Mouse (Mus musculus) neural tube, postnatal 0 days (tissue): ENCODE measurements around the gene Nr1i3. TPM values are rescaled to one million over a fixed set of nuclear protein-coding genes. Genes with fewer than 3 reads are reported as not detected.

ENCODE experiments used
- polyA plus RNA-seq: library from polyadenylated mRNA; unstranded; fragments of >200 nt; fragmentation: Nextera tagmentation; extraction: Ambion mirVana; gene quantifications from 2 replicates; pipeline ENCODE4 v1.2.1, GENCODE M21; 2015

The Nr1i3 gene
- 0.27 and 0.43 TPM in 2 replicates for polyA plus RNA-seq

GRCm38 (mm10) chr1:171213801-171214496 is at the start of gene Nr1i3:
TSS of gene Nr1i3 (plus strand) at chr1:171213970.

GRCm38 (mm10) chr1:171195887-171196397 is 17.8 kb upstream of the Nr1i3 start, which contains the start of gene Pcp4l1:
TSS of gene Pcp4l1 (minus strand) at chr1:171196268.

GRCm38 (mm10) chr1:171222238-171223155 is 8.7 kb downstream of the Nr1i3 start, which contains the start of gene Tomm40l:
TSS of gene Tomm40l (minus strand) at chr1:171222514.

GRCm38 (mm10) chr1:171224857-171225256 is 11.1 kb downstream of the Nr1i3 start, which contains the start of gene Apoa2:
TSS of gene Apoa2 (plus strand) at chr1:171225054.

GRCm38 (mm10) chr1:171234126-171234525 is 20.4 kb downstream of the Nr1i3 start, which contains the start of gene Fcer1g:
TSS of gene Fcer1g (minus strand) at chr1:171234365.

DNA sequence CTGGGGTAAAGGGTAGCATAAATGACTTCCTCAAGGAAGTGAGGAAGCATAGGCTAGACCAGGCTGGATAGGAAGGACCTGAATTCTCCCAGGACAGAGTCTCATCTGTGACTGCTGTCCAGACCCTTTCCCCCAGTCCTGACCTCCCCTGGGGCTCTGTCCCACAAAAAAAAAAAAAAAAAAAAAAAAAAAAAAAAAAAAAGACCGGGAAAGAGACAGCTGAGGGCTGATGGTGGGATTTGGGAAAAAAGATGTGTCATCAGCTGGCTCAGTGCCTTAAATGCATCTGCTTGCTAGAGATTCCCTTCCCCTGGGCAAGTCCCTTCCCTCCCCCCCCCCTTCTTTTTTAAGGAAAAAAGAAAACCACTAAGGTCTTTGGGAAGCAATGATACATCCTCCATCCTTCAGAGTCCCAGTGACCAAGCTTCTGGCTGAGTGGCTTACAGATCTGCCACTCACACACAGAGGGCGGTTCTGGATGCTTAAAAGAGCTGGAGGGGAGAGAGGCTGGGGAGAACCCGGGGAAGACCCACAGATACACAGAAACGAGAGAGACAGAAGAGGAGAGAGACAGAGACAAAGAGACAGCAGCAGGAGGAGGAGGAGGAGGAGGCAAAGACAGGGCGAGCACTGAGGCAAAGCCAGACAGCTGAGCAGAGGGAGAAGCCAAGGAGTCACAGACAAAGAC is 36.3 kb downstream of the Nr1i3 start, which contains the start of gene Adamts4:
Gene Adamts4 (plus strand): TSS at position 509 of the 688 bp plus-strand sequence.

DNA sequence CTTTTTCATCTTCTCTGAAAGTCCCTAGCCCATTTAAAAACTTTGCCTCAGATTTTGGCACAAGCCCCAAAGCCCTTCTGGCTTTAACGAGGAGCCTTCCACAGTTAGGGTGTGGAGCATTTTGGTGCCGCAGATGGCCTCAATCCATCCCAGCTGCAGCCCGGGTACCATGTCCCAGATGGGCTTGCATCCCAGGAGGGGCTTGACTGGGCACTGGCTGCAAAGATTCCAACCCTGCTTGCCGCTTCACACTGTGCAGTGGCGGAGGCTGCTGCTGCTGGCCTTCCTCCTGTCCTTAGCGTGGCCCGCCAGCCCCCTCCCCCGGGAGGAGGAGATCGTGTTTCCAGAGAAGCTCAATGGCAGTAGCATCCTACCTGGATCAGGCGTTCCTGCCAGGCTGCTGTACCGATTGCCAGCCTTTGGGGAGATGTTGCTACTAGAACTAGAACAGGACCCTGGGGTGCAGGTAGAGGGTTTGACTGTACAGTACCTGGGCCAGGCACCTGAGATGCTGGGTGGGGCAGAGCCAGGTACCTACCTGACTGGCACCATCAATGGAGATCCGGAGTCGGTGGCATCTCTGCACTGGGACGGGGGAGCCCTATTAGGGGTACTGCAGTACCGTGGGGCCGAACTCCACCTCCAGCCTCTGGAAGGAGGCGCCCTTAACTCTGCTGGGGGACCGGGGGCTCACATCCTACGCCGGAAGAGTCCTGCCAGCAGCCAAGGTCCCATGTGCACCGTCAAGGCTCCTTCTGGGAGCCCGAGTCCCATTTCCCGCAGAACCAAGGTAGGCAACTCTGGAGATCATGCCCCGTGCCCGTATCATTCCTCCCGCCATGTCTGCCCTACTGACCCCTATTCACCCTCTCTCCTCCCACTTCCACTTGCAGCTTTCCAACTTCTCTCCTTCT is 37.2 kb downstream of the Nr1i3 start, which contains the start of gene Ndufs2:
Gene Ndufs2 (minus strand): TSS at position 709 of the 914 bp plus-strand sequence.

DNA sequence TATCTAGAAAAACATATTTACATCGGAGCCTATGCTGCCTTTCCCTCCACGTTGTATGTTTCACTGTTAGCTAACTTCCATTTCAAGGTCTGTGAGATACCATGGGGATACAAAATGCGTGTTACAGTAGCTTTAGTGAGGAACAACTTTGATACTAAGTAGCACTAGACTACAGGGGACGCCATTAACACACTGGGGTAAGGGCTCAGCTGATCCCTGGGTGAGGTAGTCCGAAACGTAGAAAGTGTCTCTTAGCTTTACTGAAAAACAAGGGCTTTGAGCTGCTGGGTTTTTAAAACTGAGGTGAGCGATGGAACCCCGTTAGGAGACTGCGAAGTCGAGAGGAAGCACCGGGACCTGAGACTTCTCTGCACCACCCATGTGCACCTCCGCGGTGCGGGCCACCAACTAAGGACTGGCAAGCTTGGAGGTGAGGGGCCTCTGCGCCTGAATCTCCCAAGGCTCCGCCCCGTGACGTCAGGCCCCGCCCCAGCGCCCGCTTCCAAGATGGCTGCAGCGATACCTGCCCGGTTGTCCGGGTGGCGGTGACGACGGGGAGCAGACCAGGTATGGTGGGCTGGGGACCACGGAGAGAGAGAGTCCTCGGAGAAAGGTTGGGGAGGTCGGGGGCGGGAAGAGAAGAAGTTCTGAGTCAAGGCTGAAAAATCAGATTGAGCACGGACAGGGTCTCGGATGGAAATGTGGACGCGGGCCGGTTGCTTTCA is 56.2 kb downstream of the Nr1i3 start, which contains the start of gene B4galt3:
Gene B4galt3 (plus strand): TSS at position 481 of the 725 bp plus-strand sequence.

Other genes starting within 250 kb of the Nr1i3 start
- gene Fcgr2b, start 237.4 kb upstream of the Nr1i3 start, polyA plus RNA-seq, result 4.1 and 4.5 TPM in 2 replicates
- 0.28 and 0.66 TPM in 2 replicates for gene Fcgr4, start 195.1 kb upstream of the Nr1i3 start, polyA plus RNA-seq
- gene Fcgr3, start 149.0 kb upstream of the Nr1i3 start, polyA plus RNA-seq, result 20.3 and 21.7 TPM in 2 replicates
- gene Cfap126, start 100.1 kb upstream of the Nr1i3 start, polyA plus RNA-seq, result 6.6 and 6.9 TPM in 2 replicates
- 300 and 349 TPM in 2 replicates for gene Sdhc, start 63.4 kb upstream of the Nr1i3 start, polyA plus RNA-seq
- gene Mpz, start 63.3 kb upstream of the Nr1i3 start, polyA plus RNA-seq, result 97.3 and 99.7 TPM in 2 replicates
- 86.8 and 98.4 TPM in 2 replicates for gene Pcp4l1, start 17.7 kb upstream of the Nr1i3 start, polyA plus RNA-seq
- 43.0 and 46.0 TPM in 2 replicates for gene Tomm40l, start 8.5 kb downstream of the Nr1i3 start, polyA plus RNA-seq
- 9.6 and 16.3 TPM in 2 replicates for gene Apoa2, start 11.1 kb downstream of the Nr1i3 start, polyA plus RNA-seq
- gene Fcer1g, start 20.4 kb downstream of the Nr1i3 start, polyA plus RNA-seq, result 44.9 and 51.8 TPM in 2 replicates
- 3.0 and 4.5 TPM in 2 replicates for gene Adamts4, start 36.5 kb downstream of the Nr1i3 start, polyA plus RNA-seq
- gene Ndufs2, start 37.4 kb downstream of the Nr1i3 start, polyA plus RNA-seq, result 292 and 295 TPM in 2 replicates
- gene B4galt3, start 56.4 kb downstream of the Nr1i3 start, polyA plus RNA-seq, result 73.7 and 82.5 TPM in 2 replicates
- gene Ppox, start 67.2 kb downstream of the Nr1i3 start, polyA plus RNA-seq, result 27.3 and 34.9 TPM in 2 replicates
- 66.3 and 73.0 TPM in 2 replicates for gene Usp21, start 74.0 kb downstream of the Nr1i3 start, polyA plus RNA-seq
- 136 and 151 TPM in 2 replicates for gene Ufc1, start 81.1 kb downstream of the Nr1i3 start, polyA plus RNA-seq
- gene Dedd, start 115.2 kb downstream of the Nr1i3 start, polyA plus RNA-seq, result 36.3 and 36.4 TPM in 2 replicates
- 43.7 and 47.7 TPM in 2 replicates for gene Nit1, start 131.7 kb downstream of the Nr1i3 start, polyA plus RNA-seq
- 137 and 153 TPM in 2 replicates for gene Pfdn2, start 131.7 kb downstream of the Nr1i3 start, polyA plus RNA-seq
- 6.6 and 7.4 TPM in 2 replicates for gene Klhdc9, start 146.8 kb downstream of the Nr1i3 start, polyA plus RNA-seq
- 5.5 and 6.8 TPM in 2 replicates for gene Nectin4, start 156.1 kb downstream of the Nr1i3 start, polyA plus RNA-seq
- gene Arhgap30, start 175.0 kb downstream of the Nr1i3 start, polyA plus RNA-seq, result 0.90 and 0.92 TPM in 2 replicates
- gene Usf1, start 197.3 kb downstream of the Nr1i3 start, polyA plus RNA-seq, result 116 and 119 TPM in 2 replicates
- 2.3 and 2.7 TPM in 2 replicates for gene Tstd1, start 204.9 kb downstream of the Nr1i3 start, polyA plus RNA-seq
- gene F11r, start 223.6 kb downstream of the Nr1i3 start, polyA plus RNA-seq, result 16.2 and 18.1 TPM in 2 replicates